Mouse (Mus musculus) midbrain, embryonic 16.5 days (tissue): ENCODE data around the gene Lsm14b. TPM values are rescaled to one million over a fixed set of nuclear protein-coding genes. Genes with fewer than 3 reads are reported as not detected.

Source experiments
- ATAC-seq: fragments of 200-750 bp; cut with Nextera tagmentation; 2 replicates; pipeline ENCODE4 v1.8.0; 2017; ENCODE audit warnings: moderate TSS enrichment
- H3K27ac ChIP-seq: fragments of 300-500 bp; sonication (generic); 2 replicates; pipeline ENCODE4 v1.5.1; 2014; ENCODE audit warnings: mild to moderate bottlenecking, low read length, mixed read lengths
- H3K27me3 ChIP-seq: fragments of 300-500 bp; sonication (generic); 2 replicates; pipeline ENCODE4 v1.6.1; 2014; ENCODE audit warnings: low read depth, low read length, mixed read lengths; ENCODE audit not compliant: control insufficient read depth, insufficient read depth
- H3K36me3 ChIP-seq: fragments of 300-500 bp; sonication (generic); 2 replicates; pipeline ENCODE4 v1.6.1; 2014; ENCODE audit warnings: mild to moderate bottlenecking, low read length, moderate library complexity, mixed read lengths; ENCODE audit not compliant: control insufficient read depth, insufficient read depth
- H3K4me1 ChIP-seq: fragments of 300-500 bp; sonication (generic); 2 replicates; pipeline ENCODE4 v1.6.1; 2014; ENCODE audit warnings: mild to moderate bottlenecking, low read length, mixed read lengths; ENCODE audit not compliant: control insufficient read depth, insufficient read depth
- H3K4me2 ChIP-seq: fragments of 300-500 bp; sonication (generic); 2 replicates; pipeline ENCODE4 v1.6.1; 2014; ENCODE audit warnings: mild to moderate bottlenecking, low read length, mixed read lengths
- H3K4me3 ChIP-seq: fragments of 300-500 bp; sonication (generic); 2 replicates; pipeline ENCODE4 v1.5.1; 2014; ENCODE audit warnings: low read depth, mild to moderate bottlenecking, low read length, moderate library complexity, mixed read lengths
- H3K9ac ChIP-seq: fragments of 300-500 bp; sonication (generic); 2 replicates; pipeline ENCODE4 v1.6.1; 2014; ENCODE audit warnings: low read depth, low read length, mixed read lengths
- H3K9me3 ChIP-seq: fragments of 300-500 bp; sonication (generic); replicated peaks from 2 replicates; pipeline ENCODE4 v1.6.1; 2014; ENCODE audit warnings: mild to moderate bottlenecking, low read length, mixed read lengths; ENCODE audit not compliant: control insufficient read depth, poor library complexity, severe bottlenecking
- WGBS: fragments of 180-500 bp; shearing (Covaris S2); extraction: QIAGEN DNeasy Blood & Tissue Kit; methylation state at CpG from one replicate; pipeline ENCODE4 v1.1.7; 2014; 5-methylcytosine and 5-hydroxymethylcytosine counted together
- polyA plus RNA-seq: library from polyadenylated mRNA; unstranded; fragments of >200 nt; fragmentation: Nextera tagmentation; extraction: Ambion mirVana; gene quantifications from 2 replicates; pipeline ENCODE4 v1.2.1, GENCODE M21; 2015

Lsm14b gene
- polyA plus RNA-seq, 1 experiment from 2014 or later: 21.0 TPM

- ATAC-seq: no peak
- 75% methylated on average over 3 of the region's 3 CpGs for WGBS
Observed at GRCm38 (mm10) chr2:179982715-179983114, 42.1 kb upstream of the Lsm14b start.

GRCm38 (mm10) chr2:179984830-179985229 lies 40.0 kb upstream of the Lsm14b start:
- no peak for ATAC-seq
- Histone ChIP-seq H3K4me1 (no peaks in the 10 kb centered on the region), H3K27me3 (no peaks in the 10 kb centered on the region), H3K9me3 (no peaks in the 10 kb centered on the region), H3K9ac (no peak overlapping the region), H3K27ac (no peak overlapping the region), H3K4me3 (no peak overlapping the region), H3K36me3 (no peaks in the 10 kb centered on the region), H3K4me2 (no peak overlapping the region)
- 41% methylated on average over 7 of the region's 7 CpGs for WGBS

More at GRCm38 (mm10) chr2:179982715-179983114, 42.1 kb upstream of the Lsm14b start:
- no peaks in the 10 kb centered on the region for H3K36me3 ChIP-seq
- H3K9me3 ChIP-seq: no peaks in the 10 kb centered on the region
- no peak overlapping the region for H3K4me2 ChIP-seq
- no peak overlapping the region for H3K9ac ChIP-seq
- H3K4me3 ChIP-seq: no peak overlapping the region
- H3K27me3 ChIP-seq: no peaks in the 10 kb centered on the region
- no peak overlapping the region for H3K27ac ChIP-seq
- H3K4me1 ChIP-seq: peaks cover 5% of the 10 kb centered on the region

- Histone ChIP-seq H3K4me1 (no peaks in the 10 kb centered on the region), H3K27ac (no peak overlapping the region), H3K4me2 (no peak overlapping the region), H3K4me3 (no peak overlapping the region), H3K9ac (no peak overlapping the region), H3K9me3 (no peaks in the 10 kb centered on the region), H3K27me3 (no peaks in the 10 kb centered on the region), H3K36me3 (no peaks in the 10 kb centered on the region)
- no peak for ATAC-seq
- 56% methylated on average over 1 of the region's 1 CpGs for WGBS
Observed at GRCm38 (mm10) chr2:179985695-179986094, 39.1 kb upstream of the Lsm14b start.

- H3K27me3 ChIP-seq: no peaks in the 10 kb centered on the region
- 78% methylated on average over 10 of the region's 10 CpGs for WGBS
- no peak overlapping the region for H3K27ac ChIP-seq
- no peaks in the 10 kb centered on the region for H3K4me1 ChIP-seq
- no peak overlapping the region for H3K4me2 ChIP-seq
- H3K36me3 ChIP-seq: no peaks in the 10 kb centered on the region
- H3K9me3 ChIP-seq: no peaks in the 10 kb centered on the region
- no peak overlapping the region for H3K4me3 ChIP-seq
- H3K9ac ChIP-seq: no peak overlapping the region
- ATAC-seq: no peak
Observed at GRCm38 (mm10) chr2:179986437-179987022, 38.3 kb upstream of the Lsm14b start.

GRCm38 (mm10) chr2:179989098-179989497 lies 35.7 kb upstream of the Lsm14b start:
- no peak overlapping the region for H3K4me2 ChIP-seq
- H3K4me1 ChIP-seq: no peaks in the 10 kb centered on the region
- no peak for ATAC-seq
- H3K36me3 ChIP-seq: no peaks in the 10 kb centered on the region
- no peak overlapping the region for H3K9ac ChIP-seq
- no peak overlapping the region for H3K27ac ChIP-seq
- no peak overlapping the region for H3K4me3 ChIP-seq
- H3K27me3 ChIP-seq: no peaks in the 10 kb centered on the region
- WGBS: 75% methylated on average over 1 of the region's 1 CpGs
- no peaks in the 10 kb centered on the region for H3K9me3 ChIP-seq

- Histone ChIP-seq H3K9ac (no peak overlapping the region), H3K4me3 (no peak overlapping the region)
- no peak for ATAC-seq
Observed at GRCm38 (mm10) chr2:179993071-179993470, 31.7 kb upstream of the Lsm14b start.

GRCm38 (mm10) chr2:179998431-179998830 lies 26.4 kb upstream of the Lsm14b start:
- Histone ChIP-seq H3K4me3 (no peak overlapping the region), H3K4me1 (no peaks in the 10 kb centered on the region), H3K9me3 (no peaks in the 10 kb centered on the region), H3K27me3 (no peaks in the 10 kb centered on the region), H3K27ac (no peak overlapping the region), H3K9ac (no peak overlapping the region), H3K4me2 (no peak overlapping the region), H3K36me3 (no peaks in the 10 kb centered on the region)
- ATAC-seq: no peak
- 86% methylated on average over 4 of the region's 4 CpGs for WGBS

More at GRCm38 (mm10) chr2:179993071-179993470, 31.7 kb upstream of the Lsm14b start:
- H3K4me2 ChIP-seq: no peak overlapping the region
- no peak overlapping the region for H3K27ac ChIP-seq
- no peaks in the 10 kb centered on the region for H3K27me3 ChIP-seq
- no peaks in the 10 kb centered on the region for H3K9me3 ChIP-seq
- no peaks in the 10 kb centered on the region for H3K4me1 ChIP-seq
- 88% methylated on average over 5 of the region's 5 CpGs for WGBS
- no peaks in the 10 kb centered on the region for H3K36me3 ChIP-seq

GRCm38 (mm10) chr2:180001635-180002034 lies 23.2 kb upstream of the Lsm14b start:
- ATAC-seq: no peak
- H3K4me3 ChIP-seq: no peak overlapping the region
- H3K9me3 ChIP-seq: no peaks in the 10 kb centered on the region
- no peak overlapping the region for H3K4me2 ChIP-seq
- H3K27me3 ChIP-seq: no peaks in the 10 kb centered on the region
- 94% methylated on average over 9 of the region's 9 CpGs for WGBS
- H3K27ac ChIP-seq: no peak overlapping the region
- H3K4me1 ChIP-seq: no peaks in the 10 kb centered on the region
- no peak overlapping the region for H3K9ac ChIP-seq
- H3K36me3 ChIP-seq: no peaks in the 10 kb centered on the region

- no peaks in the 10 kb centered on the region for H3K36me3 ChIP-seq
- ATAC-seq: no peak
- WGBS: 62% methylated on average over 5 of the region's 5 CpGs
Observed at GRCm38 (mm10) chr2:180005656-180006351, 19.0 kb upstream of the Lsm14b start.

More at GRCm38 (mm10) chr2:180005656-180006351, 19.0 kb upstream of the Lsm14b start:
- H3K4me1 ChIP-seq: no peaks in the 10 kb centered on the region
- H3K4me3 ChIP-seq: no peak overlapping the region
- H3K4me2 ChIP-seq: no peak overlapping the region
- H3K27ac ChIP-seq: no peak overlapping the region
- no peak overlapping the region for H3K9ac ChIP-seq
- no peaks in the 10 kb centered on the region for H3K9me3 ChIP-seq
- H3K27me3 ChIP-seq: no peaks in the 10 kb centered on the region
